Mouse (Mus musculus) liver, embryonic 14.5 days (tissue): ENCODE data around the gene Retnla.

Source experiments
- CTCF ChIP-seq: IDR thresholded peaks from 2 replicates; pipeline ENCODE4 v1.5.1; 2016; ENCODE audit warnings: antibody characterized with exemption, low read depth, control low read depth
- EP300 ChIP-seq: IDR thresholded peaks from 2 replicates; pipeline ENCODE4 v1.6.1; 2016; ENCODE audit warnings: antibody characterized with exemption, low read depth

DNA sequence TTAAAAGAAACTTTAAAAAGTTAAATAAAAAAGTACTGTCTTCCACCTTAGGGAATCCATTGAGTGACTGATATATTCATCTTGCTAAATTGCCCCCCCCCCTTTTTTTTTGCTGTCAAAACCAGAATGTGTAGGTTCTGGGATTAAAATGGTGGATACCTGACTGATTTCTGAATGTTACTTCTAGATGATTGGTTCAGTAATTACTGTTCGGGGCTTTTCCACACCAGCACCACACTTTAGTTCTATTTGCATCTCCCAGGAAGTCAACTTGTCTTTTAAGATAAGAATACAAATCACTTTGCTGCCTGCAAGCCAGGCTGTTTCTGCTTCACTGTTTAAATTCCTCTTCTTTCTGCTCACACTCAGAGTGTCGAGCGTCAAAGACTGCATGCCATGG lies 44.1 kb upstream of the Retnla start:
- TF ChIP-seq CTCF (no peak), EP300 (no peak)
